Mouse (Mus musculus): ENCODE measurements around the gene Kirrel3.

GRCm38 (mm10) chr9:34520234-34520950 is 34.7 kb downstream of the Kirrel3 start:
- TF ChIP-seq CTCF (IDR thresholded peaks at IDR 0.05; ENCODE audit: low read depth, low read length) (no peak), POLR2A (IDR thresholded peaks at IDR 0.05; ENCODE audit: borderline replicate concordance, low read depth, low read length) (no peak)
